Mouse (Mus musculus): ENCODE measurements at regions not wholly inside any gene's neighbourhood (a gene's known extent, or its start where the extent isn't known, plus 50 kb on each side); places are given as distances from the start of the nearest gene placed in this dataset.

DNA sequence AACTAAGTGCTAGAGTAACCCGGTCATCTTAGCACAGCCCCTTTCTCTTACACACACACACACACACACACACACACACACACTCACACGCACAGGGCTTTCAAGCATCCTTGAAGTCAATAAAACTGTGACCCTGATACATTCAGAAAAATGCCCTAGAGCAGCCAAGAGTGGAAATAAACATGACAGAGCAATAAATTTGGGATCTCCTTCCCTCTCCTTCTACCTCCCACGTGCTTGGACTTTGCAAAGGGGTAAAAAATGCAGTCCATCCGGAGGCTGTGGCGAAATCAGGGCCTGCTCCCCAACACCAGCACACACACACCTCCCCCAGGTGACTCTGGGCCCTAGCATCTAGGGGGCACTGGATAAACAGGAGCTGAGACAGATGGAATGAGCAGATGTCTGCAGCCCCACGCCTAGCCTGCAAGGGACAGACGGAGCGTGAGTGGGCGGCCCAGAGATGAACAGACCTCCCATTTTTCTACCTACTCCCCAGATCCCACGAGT is 71.3 kb upstream of the Jarid2 start:
- no peak for TF ChIP-seq GATA1 (IDR thresholded peaks at IDR 0.05; ENCODE audit: low read length)

DNA sequence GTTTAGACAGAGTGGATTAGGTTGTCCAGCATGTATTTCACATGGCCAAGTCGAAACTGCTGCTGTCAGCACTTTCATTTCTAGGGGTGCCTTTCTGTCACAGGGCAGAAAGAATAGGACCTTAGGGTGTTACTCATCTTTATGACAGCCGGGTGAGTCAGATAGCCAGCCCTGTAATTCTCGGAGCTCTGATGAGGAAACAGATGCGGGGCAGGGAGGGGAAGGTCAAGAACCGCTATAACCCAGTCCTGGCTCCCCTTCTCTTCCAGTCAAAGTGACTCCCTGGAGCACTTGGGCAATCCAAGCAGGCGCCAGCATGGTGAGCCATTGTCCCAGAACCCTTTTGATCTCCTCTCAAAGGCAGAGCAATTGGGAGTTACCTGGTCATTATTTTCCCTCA is 69.4 kb upstream of the Jarid2 start:
- no peak for TF ChIP-seq GATA1 (IDR thresholded peaks at IDR 0.05; ENCODE audit: low read length)

DNA sequence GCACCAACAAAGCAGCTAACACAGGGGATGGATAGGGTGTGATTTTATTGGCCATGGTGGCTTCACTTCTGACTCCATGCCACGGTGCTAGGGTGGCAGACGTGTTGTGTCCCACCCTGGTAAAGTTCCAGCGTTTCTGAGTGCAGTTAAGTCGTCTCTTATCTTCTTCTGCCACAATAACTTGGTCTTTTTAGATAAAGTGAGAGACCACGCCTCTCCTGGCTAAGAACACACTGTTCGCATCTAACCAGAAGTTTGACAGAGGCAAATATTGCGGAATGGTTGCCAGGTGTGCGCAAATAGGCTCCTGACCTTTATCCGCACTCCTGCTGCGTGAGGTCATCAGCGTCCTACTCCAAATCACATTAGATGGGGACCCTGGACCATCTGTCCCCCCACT is 66.2 kb upstream of the Jarid2 start:
- TF ChIP-seq GATA1 (IDR thresholded peaks at IDR 0.05; ENCODE audit: low read length) = peak; percentile 36

DNA sequence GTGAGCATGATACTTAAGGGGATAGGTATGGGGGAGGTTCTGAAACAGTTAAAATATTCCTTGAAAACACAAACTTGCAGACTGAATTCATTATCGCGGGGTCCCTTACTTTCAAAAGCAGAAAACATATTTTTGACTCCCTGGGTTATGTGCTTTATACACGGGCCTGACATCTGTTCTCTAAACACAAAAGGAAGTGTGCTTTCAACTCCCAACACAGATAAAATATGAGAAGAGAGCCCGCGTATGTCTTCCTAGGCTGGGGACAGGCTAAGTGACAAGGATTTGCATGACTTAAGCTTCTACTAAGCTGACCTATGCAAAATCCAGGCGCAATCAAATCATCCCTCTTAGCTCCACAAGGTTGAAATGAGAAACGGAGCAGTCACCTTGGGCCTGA is 65.5 kb upstream of the Jarid2 start:
- TF ChIP-seq GATA1 (IDR thresholded peaks at IDR 0.05; ENCODE audit: low read length) = no peak

DNA sequence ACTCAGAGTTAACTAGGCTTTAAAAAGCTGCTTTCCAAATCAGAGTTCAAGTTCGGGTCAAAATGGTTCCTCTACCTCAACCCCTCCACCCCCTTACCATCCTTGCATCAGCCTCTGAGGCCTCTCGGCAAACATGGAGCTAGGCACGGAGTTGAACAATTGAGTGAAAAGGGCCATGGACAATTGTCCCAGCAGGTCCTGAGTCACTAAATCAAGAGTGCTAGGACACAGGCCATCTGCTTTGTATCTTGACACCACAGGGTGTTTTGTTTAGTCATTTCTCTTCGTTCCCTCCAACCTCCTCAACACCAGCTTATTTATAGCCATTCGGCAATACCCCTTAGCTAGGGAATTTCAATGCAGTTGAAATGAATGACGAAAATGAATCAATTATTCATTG is 59.5 kb upstream of the Jarid2 start:
- TF ChIP-seq GATA1 (IDR thresholded peaks at IDR 0.05; ENCODE audit: low read length) = no peak

DNA sequence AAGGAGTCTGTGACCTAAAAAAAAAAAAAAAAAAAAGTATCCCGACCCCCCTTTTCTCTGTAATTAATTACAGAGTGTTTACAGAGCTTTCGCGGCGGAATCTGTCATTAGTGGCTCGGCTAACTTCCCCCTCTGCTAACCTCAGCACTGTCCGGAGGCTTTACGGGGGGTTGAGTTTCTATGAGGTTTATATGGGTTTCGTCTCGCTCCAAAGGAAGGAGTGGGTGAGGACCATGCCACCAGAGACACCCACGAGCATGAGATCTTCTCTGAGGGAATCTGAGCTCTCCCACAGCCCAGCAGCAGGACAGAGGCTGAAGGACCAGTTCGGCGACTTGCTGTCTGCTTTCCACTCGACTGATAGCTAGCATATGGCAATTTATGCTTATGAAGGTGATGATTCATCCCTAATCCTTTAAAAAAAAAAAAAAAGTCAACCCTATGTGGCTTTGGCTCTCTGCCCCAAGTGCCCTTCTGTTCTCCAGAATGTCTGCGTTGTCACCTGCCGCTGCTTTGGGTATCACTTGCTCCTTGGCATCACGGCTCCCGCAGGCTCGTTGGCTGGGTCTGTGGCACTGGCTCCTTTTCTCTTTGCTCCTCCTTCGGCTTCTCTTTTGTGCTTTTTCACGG is 55.8 kb upstream of the Jarid2 start:
- TF ChIP-seq GATA1 (IDR thresholded peaks at IDR 0.05; ENCODE audit: low read length) = no peak

DNA sequence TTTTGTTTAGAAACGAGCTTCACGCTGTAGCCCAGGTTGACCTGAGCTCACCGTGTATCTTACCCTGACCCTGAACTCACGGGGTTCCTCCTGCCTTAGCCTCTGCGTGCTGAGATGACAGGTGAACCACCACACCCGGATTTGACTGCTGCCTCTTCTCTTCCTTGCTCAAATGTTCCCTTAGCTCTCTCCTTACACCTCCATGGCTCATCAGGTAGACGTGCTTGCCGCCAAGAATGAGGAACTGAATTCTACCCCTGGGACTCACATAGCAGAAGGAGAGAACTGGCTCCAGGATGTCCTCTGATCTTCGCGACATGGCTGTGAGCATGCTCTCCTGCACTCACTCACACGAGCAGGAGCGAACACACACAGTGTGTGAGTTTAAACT is 55.3 kb upstream of the Jarid2 start:
- TF ChIP-seq GATA1 (IDR thresholded peaks at IDR 0.05; ENCODE audit: low read length) = no peak

DNA sequence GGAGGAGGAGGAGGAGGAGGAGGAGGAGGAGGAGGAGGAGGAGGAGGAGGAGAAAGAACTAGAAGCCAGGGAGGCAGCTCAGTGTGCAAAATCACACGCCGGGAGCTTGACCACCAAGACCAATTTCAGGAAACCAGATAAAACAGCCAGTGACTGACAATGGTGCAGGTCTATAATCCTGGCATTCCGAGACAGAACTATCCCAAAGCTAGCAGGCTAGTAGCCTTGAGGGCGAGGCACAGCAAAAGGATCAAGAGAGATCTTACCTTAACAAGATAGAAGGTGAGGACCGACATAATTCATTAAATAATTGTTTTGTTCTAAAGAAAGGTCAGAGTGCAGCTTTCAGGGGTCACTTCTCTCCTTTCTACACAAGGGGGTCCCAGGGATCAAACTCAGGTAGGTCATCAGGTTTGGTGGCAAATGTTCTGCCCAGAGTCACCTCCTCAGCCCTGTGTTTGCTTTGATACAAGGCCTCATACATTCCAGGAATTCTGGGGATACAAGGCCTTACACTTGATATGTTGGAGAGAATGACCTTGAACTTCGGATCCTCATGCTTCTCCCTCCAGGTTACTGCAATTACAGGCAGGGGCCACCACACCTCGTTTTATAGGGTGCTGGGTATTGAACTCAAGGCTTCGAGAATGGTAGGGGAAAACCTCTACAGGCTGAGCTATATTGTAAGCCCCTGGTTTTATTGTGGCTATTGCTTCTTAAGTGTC is 54.2 kb upstream of the Jarid2 start:
- no peak for TF ChIP-seq GATA1 (IDR thresholded peaks at IDR 0.05; ENCODE audit: low read length)

DNA sequence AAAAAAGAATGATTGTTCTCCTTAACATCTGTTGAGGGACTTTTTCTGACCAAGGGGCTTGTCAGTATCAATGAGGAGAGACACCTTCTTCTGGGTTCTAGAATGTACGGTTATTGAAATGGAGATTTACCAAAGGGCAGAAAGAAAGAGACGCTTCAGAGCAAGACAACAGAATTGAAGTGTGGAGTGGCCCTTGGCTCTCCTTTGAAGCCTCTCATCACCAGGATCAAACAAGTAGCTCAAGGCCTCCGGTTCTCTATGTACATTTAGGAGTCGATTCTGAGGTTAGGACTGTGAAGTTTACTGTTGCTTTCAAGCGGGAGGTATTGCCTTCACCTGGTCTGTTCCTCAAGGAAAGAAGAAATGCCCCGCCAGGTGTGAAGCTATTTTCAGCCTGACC is 53.2 kb upstream of the Jarid2 start:
- no peak for TF ChIP-seq GATA1 (IDR thresholded peaks at IDR 0.05; ENCODE audit: low read length)

DNA sequence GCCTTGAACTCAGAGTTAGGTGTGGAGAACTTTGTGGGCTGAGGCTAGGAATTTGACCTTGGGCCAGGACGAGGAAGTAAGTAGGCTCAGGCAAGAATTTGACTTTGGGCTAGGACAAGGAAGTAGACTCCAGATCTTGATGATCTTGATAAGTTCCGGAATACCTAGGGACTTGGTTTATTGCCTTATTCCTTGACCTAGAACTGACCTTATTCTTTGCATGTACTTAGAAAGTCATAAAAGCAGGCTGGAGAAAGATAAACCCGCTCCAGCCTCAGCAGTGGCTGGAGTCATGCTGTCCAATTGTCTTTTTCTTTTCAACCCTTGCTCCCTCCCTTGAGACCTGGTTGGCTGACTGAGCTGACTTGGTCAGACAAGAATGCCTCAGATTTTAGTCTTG is 51.2 kb upstream of the Jarid2 start:
- TF ChIP-seq GATA1 (IDR thresholded peaks at IDR 0.05; ENCODE audit: low read length) = no peak
